Mouse (Mus musculus) adrenal gland, postnatal 10 days (tissue): Measurements from ENCODE around the gene Ccdc126. TPM values are rescaled to one million over a fixed set of nuclear protein-coding genes. Genes with fewer than 3 reads are reported as not detected.
"Not testable (repeated sequence)": the region's sequence is repeated elsewhere in the genome, so short reads cannot be mapped to it uniquely, and the experiment has no call there.

Source experiments
- DNase-seq: peaks from one replicate; pipeline ENCODE4 v3.0.0; 2021; ENCODE audit warnings: mixed read lengths
- long read RNA-seq, 2 experiments: library from polyadenylated mRNA; stranded (forward); transcript quantifications; one replicate each; pipeline ENCODE4 v2.0.0; 2021
- total RNA-seq, 2 experiments: library from RNA; stranded (reverse); gene quantifications; 2 replicates each; pipeline ENCODE4 v1.2.3; 2021

The Ccdc126 gene
- 1 to 10 TPM; 7.2 to 8.9 TPM for total RNA-seq
- long read RNA-seq, experiment 1, transcript Ccdc126-201 (3 exons, 2,351 nt), result major isoform, 25 of 30 reads
- long read RNA-seq, experiment 1, partial matches to known transcripts, result 0 of 30 reads
- long read RNA-seq, experiment 1, other reads (novel, unspliced or antisense), result 5 of 30 reads
- long read RNA-seq, experiment 2, transcript Ccdc126-201 (3 exons, 2,351 nt), result major isoform, 12 of 12 reads
- long read RNA-seq, experiment 2, partial matches to known transcripts, result 0 of 12 reads
- long read RNA-seq, experiment 2, other reads (novel, unspliced or antisense), result 0 of 12 reads

- peak; percentile 99 for DNase-seq
Measured at GRCm38 (mm10) chr6:49318966-49319594, at the start of gene Ccdc126. Gene Ccdc126, plus strand, starts transcription at chr6:49319274.

GRCm38 (mm10) chr6:49269923-49270322 lies 49.2 kb upstream of the Ccdc126 start:
- DNase-seq, result peak; percentile 16

- DNase-seq, result no peak
Measured at GRCm38 (mm10) chr6:49271815-49272214, 47.3 kb upstream of the Ccdc126 start.

GRCm38 (mm10) chr6:49272863-49273262 lies 46.2 kb upstream of the Ccdc126 start:
- no peak for DNase-seq

GRCm38 (mm10) chr6:49273934-49274333 lies 45.1 kb upstream of the Ccdc126 start:
- DNase-seq, result no peak

GRCm38 (mm10) chr6:49274416-49275091 lies 44.5 kb upstream of the Ccdc126 start:
- no peak for DNase-seq

GRCm38 (mm10) chr6:49275296-49275695 lies 43.8 kb upstream of the Ccdc126 start:
- DNase-seq, result no peak

- no peak for DNase-seq
Measured at GRCm38 (mm10) chr6:49280942-49281341, 38.1 kb upstream of the Ccdc126 start.

GRCm38 (mm10) chr6:49282122-49282521 lies 37.0 kb upstream of the Ccdc126 start:
- peak; percentile 62 for DNase-seq

GRCm38 (mm10) chr6:49298286-49298685 lies 20.8 kb upstream of the Ccdc126 start:
- no peak for DNase-seq

GRCm38 (mm10) chr6:49314821-49315220 lies 4.3 kb upstream of the Ccdc126 start:
- DNase-seq, result not testable (repeated sequence)

- DNase-seq, result no peak
Measured at GRCm38 (mm10) chr6:49319595-49320315, 681 bp downstream of the Ccdc126 start.

- DNase-seq, result no peak
Measured at GRCm38 (mm10) chr6:49321341-49321740, 2.3 kb downstream of the Ccdc126 start.

GRCm38 (mm10) chr6:49322056-49322455 lies 3.0 kb downstream of the Ccdc126 start:
- no peak for DNase-seq

GRCm38 (mm10) chr6:49322986-49323385 lies 3.9 kb downstream of the Ccdc126 start:
- DNase-seq, result no peak

GRCm38 (mm10) chr6:49324528-49324927 lies 5.5 kb downstream of the Ccdc126 start:
- no peak for DNase-seq

- no peak for DNase-seq
Measured at GRCm38 (mm10) chr6:49325294-49325693, 6.2 kb downstream of the Ccdc126 start.

GRCm38 (mm10) chr6:49326846-49327245 lies 7.8 kb downstream of the Ccdc126 start:
- DNase-seq, result no peak

GRCm38 (mm10) chr6:49331369-49332059 lies 12.4 kb downstream of the Ccdc126 start:
- no peak for DNase-seq

GRCm38 (mm10) chr6:49332060-49332370 lies 12.9 kb downstream of the Ccdc126 start:
- DNase-seq, result no peak

- no peak for DNase-seq
Measured at GRCm38 (mm10) chr6:49338566-49338965, 19.5 kb downstream of the Ccdc126 start.

GRCm38 (mm10) chr6:49339145-49339544 lies 20.1 kb downstream of the Ccdc126 start:
- no peak for DNase-seq
